Mouse (Mus musculus) lung, adult 2 months (tissue): Measurements from ENCODE around the gene Samd13.

ENCODE experiments used
- CTCF ChIP-seq: fragments of 200-500 bp; IDR thresholded peaks from 2 replicates; pipeline ENCODE4 v1.5.1; 2011; ENCODE audit warnings: mild to moderate bottlenecking, low read length, control low read depth; ENCODE audit not compliant: insufficient read depth
- POLR2A ChIP-seq: fragments of 200-500 bp; IDR thresholded peaks from 2 replicates; pipeline ENCODE4 v1.6.1; 2011; ENCODE audit warnings: low read depth, mild to moderate bottlenecking, control low read depth, low read length, borderline replicate concordance; ENCODE audit errors: extremely low read depth

DNA sequence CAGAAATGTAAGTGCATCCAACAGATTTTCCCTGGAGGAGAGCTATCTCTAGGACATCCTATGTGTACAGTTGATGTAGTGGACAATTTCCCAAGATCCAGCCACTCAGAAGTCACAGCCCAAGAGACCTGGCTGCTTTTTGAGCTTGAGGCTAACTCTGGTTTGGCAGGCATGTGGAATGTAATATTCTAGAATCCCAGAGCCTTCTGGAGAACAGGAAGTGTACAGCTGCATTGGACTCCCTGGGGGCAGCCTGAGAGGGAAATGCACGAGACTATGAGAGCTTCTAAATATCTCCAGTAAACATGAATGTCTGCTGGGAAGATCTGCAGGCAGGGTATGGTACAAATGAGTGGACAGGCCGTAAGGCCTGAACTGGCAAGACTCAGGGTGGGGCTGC is 14.3 kb downstream of the Samd13 start:
- TF ChIP-seq CTCF (no peak), POLR2A (no peak)
